Mouse (Mus musculus) heart, postnatal 10 days (tissue): Measurements from ENCODE around the gene Gm6871. TPM values are rescaled to one million over a fixed set of nuclear protein-coding genes. Genes with fewer than 3 reads are reported as not detected.
"Not testable (repeated sequence)": the region's sequence is repeated elsewhere in the genome, so short reads cannot be mapped to it uniquely, and the experiment has no call there.

ENCODE experiments used
- DNase-seq, 2 experiments: peaks; one replicate each; pipeline ENCODE4 v3.0.0; 2021
- intact Hi-C: fragments of 180-260 bp; cut with DNase I; formaldehyde crosslinking; loops from one replicate; pipeline ENCODE4 v1.15.1; 2025
- total RNA-seq, 2 experiments: library from RNA; stranded (reverse); gene quantifications; 2 replicates each; pipeline ENCODE4 v1.2.3; 2021

Gene Gm6871
- not detected for total RNA-seq

DNA sequence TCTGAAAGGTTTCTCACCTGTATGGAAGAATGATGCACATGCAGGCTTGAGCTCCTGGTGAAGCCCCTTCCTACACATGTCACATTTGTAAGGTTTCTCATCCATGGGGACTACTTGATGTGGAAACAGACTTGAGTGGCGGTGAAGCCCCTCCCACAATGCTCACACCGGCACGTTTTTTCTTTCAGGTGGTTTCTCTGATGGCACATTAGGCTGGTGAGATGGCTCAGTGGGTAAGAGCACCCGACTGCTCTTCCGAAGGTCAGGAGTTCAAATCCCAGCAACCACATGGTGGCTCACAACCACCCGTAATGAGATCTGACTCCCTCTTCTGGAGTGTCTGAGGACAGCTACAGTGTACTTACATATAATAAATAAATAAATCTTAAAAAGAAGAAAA, at the start of gene Gm6871:
Gene Gm6871 (minus strand): TSS at position 101 of the 400 bp plus-strand sequence.
- DNase-seq, intact Hi-C loops: not testable (repeated sequence)

- intact Hi-C loops, DNase-seq: not testable (repeated sequence)
Measured at GRCm38 (mm10) chr7:41616241-41616640, 42.8 kb upstream of the Gm6871 start.

DNA sequence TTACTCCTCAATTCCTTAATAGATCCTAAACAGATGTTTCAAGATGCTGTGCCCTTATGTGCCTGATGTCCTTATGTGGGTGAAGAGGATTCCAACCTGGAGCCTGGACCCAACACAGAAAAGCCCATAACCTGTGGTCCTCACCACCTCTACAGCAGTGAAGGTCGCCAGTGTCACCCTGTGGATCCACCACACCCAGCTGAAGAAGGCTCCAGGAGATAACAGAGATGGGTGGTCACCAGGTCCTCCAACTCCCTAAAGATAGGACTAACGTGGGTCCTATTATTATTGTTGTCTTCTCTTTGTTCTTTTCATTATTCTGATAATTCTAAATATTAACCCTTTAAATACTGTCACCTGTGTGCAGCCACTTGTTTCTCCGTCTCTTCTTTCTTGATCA, 38.2 kb upstream of the Gm6871 start:
- DNase-seq, result no peak
- intact Hi-C loops, result no loop called here

DNA sequence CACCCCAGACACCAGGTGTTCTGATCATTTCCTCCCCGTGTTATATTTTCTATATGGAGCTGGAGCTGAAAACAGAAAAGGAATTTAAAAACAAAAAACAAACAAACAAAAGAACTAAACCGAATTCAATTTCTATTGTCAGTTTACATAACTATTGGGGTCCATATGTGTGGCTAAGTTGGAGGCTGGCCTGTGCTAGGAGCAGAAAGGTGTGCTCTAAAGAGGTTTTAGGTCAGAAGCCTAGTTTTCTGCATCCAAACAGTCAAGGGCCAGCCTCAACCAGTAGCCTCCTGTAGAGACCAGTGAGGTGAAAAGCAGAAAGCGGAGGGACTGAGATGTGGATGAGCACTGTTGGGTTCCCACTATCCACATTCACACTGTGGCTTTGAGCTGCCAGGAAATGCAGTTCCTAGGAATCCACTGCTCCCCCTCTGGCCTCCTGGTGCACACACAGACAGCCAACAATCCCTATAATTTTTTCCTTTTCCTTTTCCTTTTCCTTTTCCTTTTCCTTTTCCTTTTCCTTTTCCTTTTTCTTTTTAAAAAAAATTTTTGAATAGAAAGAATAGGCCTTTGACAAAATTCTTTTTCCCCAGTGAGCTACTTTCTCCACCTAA, 26.6 kb upstream of the Gm6871 start:
- intact Hi-C loops, result loop anchor here (2.0 to 10.0 kb wide), 2 partner anchors 33 to 215 kb away; partner anchors contain the start of gene Zfp788
- no peak for DNase-seq

DNA sequence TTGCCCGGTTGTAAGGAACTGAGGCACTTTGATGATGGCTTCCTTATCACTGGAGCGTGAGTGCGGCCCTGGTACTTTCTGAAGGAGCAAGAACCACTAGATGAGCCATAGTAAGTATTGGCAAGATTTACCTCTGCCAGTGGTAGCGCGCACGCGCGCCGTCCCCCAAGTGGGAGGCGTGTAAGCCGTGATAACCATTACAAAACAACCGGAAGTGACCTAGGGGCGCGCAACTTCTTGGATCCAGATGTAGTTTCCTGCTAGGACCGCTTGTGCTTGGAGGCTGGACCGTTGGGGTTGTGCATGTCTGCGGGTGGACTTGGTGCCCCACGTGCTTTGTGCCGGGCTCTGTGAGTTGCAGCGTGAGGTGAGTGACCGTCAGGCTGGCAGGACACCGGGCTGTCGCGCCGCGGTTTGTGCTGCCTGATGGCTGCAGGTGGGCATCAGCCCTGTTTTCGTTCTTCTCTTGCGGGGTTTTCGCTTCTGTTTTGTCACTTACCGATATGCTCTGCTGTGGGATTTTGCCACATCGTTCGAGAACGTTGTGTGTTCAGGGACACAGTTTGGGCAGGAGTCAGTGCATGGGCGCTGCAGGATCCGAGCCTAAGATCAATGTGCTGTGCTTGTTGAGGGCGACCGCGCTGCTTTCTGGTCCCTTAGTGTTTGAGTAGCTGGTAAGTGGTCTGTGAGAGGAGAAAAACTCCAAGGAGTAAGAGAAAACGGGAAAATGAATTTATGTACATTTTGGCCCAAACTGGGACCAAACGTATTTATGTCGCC, 25.8 kb upstream of the Gm6871 start, which contains the start of gene 2610021A01Rik:
Gene 2610021A01Rik (plus strand): TSS at position 197 of the 780 bp plus-strand sequence.
- peak; percentile 92 to 94 for DNase-seq
- intact Hi-C loops, result loop anchor here (2.0 kb wide), 1 partner anchor 34 kb away; the partner anchor contains the start of gene Zfp788

- intact Hi-C loops, result loop anchor here (2.0 kb wide), 1 partner anchor 34 kb away; the partner anchor contains the start of gene Zfp788
- DNase-seq, result no peak
Measured at GRCm38 (mm10) chr7:41598615-41599014, 25.2 kb upstream of the Gm6871 start.

GRCm38 (mm10) chr7:41587831-41588230, 14.4 kb upstream of the Gm6871 start:
- intact Hi-C loops, result not testable (repeated sequence)

GRCm38 (mm10) chr7:41582028-41582427, 8.6 kb upstream of the Gm6871 start:
- intact Hi-C loops, result no loop called here

More at GRCm38 (mm10) chr7:41587831-41588230, 14.4 kb upstream of the Gm6871 start:
- not testable (repeated sequence) for DNase-seq

GRCm38 (mm10) chr7:41577956-41578355, 4.5 kb upstream of the Gm6871 start:
- DNase-seq, result no peak
- intact Hi-C loops, result no loop called here

More at GRCm38 (mm10) chr7:41582028-41582427, 8.6 kb upstream of the Gm6871 start:
- no peak for DNase-seq

DNA sequence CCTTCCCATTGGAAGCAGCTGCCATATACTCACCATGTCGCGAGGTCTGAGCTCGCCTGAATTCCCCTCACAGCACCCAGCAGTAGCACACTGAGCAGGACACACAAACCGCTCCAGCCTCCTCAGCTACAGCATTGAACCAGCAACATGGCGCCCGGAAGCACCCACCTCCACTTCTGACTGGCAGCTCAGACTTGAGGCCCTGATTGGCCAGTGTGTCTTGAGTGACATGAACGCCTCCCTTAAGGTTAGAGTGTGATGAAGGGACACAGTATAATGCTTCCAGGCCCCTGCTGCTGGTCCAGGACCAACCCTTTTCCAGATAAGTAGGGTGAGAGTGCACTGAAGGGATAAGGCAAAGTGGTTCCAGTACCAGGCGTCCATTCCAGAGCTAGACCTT, 12.8 kb downstream of the Gm6871 start:
- DNase-seq, result no peak
- intact Hi-C loops, result no loop called here

- intact Hi-C loops, result no loop called here
- no peak for DNase-seq
Measured at GRCm38 (mm10) chr7:41512672-41513071, 60.8 kb downstream of the Gm6871 start.

DNA sequence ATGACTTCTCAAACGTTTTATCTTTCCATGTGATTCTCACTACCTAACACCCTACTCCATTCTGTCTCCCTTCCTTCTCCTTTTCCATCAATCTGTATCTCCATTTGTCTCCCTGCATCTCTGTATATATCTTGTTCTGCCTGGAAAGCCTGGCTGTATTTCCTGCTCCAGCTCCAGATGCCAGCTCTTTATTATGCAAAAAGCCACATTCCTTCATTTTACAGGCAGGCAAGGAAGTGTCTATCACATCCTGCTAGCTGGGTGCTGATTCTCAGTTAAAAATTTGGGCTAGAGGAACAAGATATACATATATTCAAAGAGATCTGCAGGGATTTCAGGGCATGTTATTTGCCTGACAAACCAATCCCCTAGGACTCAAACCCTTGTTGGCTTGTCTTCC, 61.3 kb downstream of the Gm6871 start:
- DNase-seq, result no peak
- intact Hi-C loops, result no loop called here

- intact Hi-C loops, result no loop called here
- peak; percentile 16 for DNase-seq
Measured at GRCm38 (mm10) chr7:41502402-41502801, 71.1 kb downstream of the Gm6871 start.

- intact Hi-C loops, result loop anchor here (1.0 kb wide), 2 partner anchors 8 to 97 kb away; no protein-coding TSS in a partner anchor
- peak; percentile 72 to 76 for DNase-seq
Measured at GRCm38 (mm10) chr7:41500151-41500934, 73.1 kb downstream of the Gm6871 start.

DNA sequence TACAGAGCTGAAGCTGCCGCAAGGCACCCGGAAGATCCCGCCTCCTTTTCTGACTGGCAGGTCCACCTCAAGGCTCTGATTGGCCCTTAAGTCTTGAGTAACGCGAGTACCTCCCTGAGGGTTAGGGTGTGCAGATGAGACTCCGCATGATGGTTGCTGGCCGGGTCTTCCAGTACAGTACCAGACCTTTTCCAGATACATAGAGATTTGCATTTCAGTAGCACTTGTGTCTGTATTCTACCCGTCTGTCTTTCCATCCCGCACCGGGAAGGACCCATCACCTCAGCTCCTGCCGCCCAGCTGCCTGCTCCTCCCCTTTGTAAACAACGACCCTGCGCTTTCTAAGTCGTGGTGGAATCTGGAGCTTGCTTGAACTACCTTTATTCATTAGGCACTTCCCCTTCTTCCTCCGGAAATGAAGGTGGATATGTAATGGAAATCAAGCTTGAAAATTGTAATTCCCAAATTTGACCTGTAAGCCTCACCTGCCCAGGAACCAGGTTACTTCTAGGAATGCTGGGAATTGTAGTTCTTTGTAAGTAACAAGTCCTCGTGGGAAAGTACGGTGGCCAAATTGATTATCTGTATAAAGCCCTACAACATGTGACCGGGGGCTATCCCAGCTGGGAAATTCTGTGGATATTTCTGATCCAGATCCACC, 73.9 kb downstream of the Gm6871 start, which contains the start of the genes Gm20449 and AW146154:
Gene Gm20449 (minus strand): TSS at position 29 of the 661 bp plus-strand sequence.
Gene AW146154 (minus strand): TSS at position 502 of the 661 bp plus-strand sequence.
- peak; percentile 100 for DNase-seq
- intact Hi-C loops, result loop anchor here (1.0 to 5.0 kb wide), 4 partner anchors 7 to 134 kb away; partner anchors contain the start of genes AI987944 and Zfp788

DNA sequence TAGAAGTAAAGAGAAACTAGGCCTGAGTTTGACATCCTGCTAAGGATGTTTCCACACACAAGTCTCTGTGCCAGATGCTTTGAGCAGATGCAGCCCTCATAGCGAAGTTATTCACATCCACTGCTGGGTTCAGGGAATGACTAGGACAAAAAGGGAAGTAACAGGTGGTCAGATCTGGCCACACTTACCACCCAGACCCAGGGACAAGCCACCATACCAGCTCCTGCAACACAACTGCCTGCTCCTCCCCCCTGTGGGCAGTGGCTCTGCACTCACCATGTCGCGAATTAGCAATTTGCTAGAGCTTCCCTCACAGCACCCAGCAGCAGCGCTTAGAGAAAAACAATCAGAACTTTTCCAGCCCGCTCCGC, 74.5 kb downstream of the Gm6871 start:
- intact Hi-C loops, result loop anchor here (1.0 to 5.0 kb wide), 2 partner anchors 107 to 134 kb away; partner anchors contain the start of genes AI987944 and Zfp788
- DNase-seq, result not testable (repeated sequence)

GRCm38 (mm10) chr7:41498464-41498863, 75.0 kb downstream of the Gm6871 start:
- intact Hi-C loops, result loop anchor here (5.0 kb wide), 1 partner anchor 106 kb away; the partner anchor contains the start of gene AI987944
- DNase-seq, result not testable (repeated sequence)

DNA sequence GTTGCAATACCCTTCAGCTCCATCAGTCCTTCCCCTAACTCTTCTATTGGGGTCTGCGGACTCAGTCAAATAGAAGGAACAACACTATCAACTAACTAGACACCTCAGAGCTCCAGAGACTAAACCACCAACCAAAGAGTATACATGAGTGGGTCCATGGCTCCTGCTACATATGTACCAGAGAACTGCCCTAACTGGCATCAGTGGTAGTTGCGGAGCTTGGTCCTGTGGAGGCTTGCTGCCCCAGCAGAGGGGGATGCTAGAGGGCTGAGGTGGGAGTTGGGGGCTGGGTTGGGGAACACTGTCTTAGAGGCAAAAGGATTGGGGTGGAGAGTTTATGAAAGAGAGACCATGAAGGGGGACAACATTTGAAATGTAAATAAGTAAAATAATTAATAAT, 75.6 kb downstream of the Gm6871 start:
- intact Hi-C loops, result loop anchor here (5.0 kb wide), 1 partner anchor 106 kb away; the partner anchor contains the start of gene AI987944
- DNase-seq, result no peak
